Mouse (Mus musculus) ES-Bruce4 (cell line): ENCODE measurements around the gene Acsbg1.

Source experiments
- CTCF ChIP-seq: IDR thresholded peaks from one replicate; pipeline ENCODE4 v1.8.1; 2011; ENCODE audit warnings: low read depth, low read length
- EP300 ChIP-seq: IDR thresholded peaks from 2 replicates; pipeline ENCODE4 v1.6.1; 2011; ENCODE audit warnings: low read depth, low read length; ENCODE audit not compliant: insufficient read depth
- POLR2A ChIP-seq: IDR thresholded peaks from one replicate; pipeline ENCODE4 v1.8.1; 2011; ENCODE audit warnings: low read length; ENCODE audit not compliant: insufficient read depth

- TF ChIP-seq POLR2A (no peak), CTCF (no peak), EP300 (no peak)
Measured at GRCm38 (mm10) chr9:54656402-54656801, 5.3 kb downstream of the Acsbg1 start.
